Mouse (Mus musculus): ENCODE measurements at regions not wholly inside any gene's neighbourhood (a gene's known extent, or its start where the extent isn't known, plus 50 kb on each side); places are given as distances from the start of the nearest gene placed in this dataset.
"Not testable (repeated sequence)": the region's sequence is repeated elsewhere in the genome, so short reads cannot be mapped to it uniquely, and the experiment has no call there.

GRCm38 (mm10) chr5:75405496-75405895 lies 169.2 kb upstream of the Kit start:
- DNase-seq (ENCODE audit: low read depth), result no peak

GRCm38 (mm10) chr5:75407686-75408085 lies 167.0 kb upstream of the Kit start:
- DNase-seq (ENCODE audit: low read depth), result no peak

DNA sequence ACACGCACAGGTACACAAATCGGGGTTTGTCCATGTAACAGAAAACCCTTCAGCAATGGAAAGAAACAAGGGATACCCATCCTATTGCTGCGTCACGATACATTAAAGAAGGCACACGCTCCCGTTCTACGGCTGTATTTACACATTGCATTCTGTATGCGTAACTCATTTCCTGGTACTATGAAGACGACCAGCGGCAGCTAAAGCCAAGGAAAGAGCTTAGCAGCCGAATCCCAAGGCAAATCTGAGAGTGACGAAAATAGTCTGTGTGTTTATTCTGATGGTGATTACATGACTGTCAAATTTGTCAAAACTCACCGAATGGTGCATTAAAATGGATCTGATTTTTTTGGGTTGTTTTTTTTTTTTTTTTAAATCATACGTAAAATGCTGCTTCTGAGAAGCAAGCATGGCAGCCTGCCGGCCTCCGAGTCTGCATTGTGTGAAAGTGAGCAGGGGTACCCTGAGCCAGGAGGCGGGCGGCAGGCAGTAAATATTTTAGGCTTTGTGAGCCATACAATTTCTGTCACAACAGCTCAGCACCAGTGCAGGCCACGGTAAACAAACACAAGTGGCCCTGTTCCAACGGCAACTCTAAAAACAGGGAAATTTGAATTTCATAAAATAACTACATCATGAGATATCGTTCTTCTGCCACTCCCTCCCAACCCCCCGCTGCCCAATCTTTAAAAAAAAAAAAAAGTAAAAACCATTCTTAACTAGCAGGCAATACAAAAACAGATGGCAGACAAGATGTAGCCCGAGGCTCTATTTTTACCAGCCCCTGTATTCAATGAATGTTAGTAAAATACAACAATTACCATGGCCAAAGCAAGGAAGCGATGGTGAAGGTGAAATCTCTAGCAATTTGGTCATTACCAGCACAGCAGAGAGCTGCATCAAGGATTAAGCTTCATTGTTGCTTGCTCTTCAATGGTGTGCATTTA lies 164.2 kb upstream of the Kit start:
- no peak for DNase-seq (ENCODE audit: low read depth)

DNA sequence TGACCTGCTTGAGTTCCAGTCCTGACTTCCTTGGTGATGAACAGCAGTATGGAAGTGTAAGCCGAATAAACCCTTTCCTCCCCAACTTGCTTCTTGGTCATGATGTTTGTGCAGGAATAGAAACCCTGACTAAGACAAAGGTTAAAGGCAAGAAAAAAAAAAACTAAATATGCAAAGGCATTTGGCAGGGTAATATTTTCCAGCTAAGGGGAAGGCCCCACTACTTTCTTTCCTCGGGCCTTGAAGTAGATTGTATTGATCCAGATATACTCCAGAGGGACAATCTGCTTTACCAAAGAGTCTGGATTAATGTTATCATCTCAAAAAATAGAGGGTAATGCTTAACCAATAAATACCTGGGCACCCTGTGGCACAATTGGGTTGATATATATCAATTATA lies 155.4 kb upstream of the Kit start:
- DNase-seq (ENCODE audit: low read depth), result not testable (repeated sequence)

- DNase-seq (ENCODE audit: low read depth), result no peak
Measured at GRCm38 (mm10) chr5:75432885-75433284, 141.8 kb upstream of the Kit start.

GRCm38 (mm10) chr5:75437924-75438323 lies 136.8 kb upstream of the Kit start:
- no peak for DNase-seq (ENCODE audit: low read depth)

DNA sequence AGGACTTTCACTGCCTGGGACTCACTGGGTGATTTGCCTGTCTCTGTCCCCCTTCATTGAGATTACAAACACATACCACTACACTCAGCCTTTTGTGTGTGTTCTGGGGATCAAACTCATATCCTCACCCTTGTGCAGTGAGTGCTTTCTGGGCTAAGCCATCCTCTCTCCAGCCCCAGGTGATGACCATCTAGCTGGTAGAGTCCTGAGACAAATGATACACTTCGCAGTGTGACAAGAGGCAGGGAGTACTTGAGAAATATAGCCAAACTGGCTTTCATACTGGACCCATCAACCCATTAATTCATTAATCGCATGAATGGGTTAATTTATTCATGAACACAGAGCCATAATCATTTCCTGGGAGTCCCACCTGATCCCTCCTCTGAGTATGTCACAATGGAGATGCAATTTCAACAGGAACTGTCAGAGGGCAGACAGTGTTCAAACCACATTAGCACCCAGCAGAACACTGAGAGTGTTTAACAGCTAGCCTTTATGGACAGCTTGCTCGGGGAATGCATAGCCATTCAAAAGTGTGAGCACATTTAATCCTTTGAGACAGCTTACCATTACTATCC lies 130.6 kb upstream of the Kit start:
- no peak for DNase-seq (ENCODE audit: low read depth)

- no peak for DNase-seq (ENCODE audit: low read depth)
Measured at GRCm38 (mm10) chr5:75446386-75446785, 128.3 kb upstream of the Kit start.

DNA sequence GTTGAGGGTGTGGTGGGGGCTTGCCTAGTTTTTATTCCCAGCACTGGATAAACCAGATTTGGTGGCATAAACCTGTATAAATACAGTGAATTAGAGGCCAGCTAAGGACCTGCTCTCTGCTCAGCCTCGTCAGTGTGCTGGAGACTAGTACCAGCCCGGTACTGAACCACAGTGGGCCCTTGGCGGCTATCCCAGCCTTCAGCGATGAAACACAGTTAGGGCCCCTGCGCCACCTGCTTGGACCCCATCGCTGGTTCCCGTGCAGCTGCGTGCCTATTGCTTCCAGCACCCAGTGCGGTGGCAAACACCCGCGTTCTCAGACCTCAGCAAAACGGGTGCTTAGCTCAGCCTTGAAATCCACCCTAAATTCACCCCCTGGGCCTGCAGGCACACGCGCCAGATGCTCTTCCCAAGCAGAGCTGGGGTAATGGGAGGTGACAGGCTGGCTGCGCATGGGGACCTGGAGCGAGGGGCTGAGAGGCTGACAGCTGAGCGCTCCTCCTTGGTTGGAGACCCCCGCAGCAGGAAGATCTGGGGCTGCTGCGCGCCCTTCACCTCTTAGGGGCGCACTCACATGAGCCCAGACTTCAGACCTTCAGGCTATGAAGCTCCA lies 124.7 kb upstream of the Kit start:
- no peak for DNase-seq (ENCODE audit: low read depth)

- no peak for DNase-seq (ENCODE audit: low read depth)
Measured at GRCm38 (mm10) chr5:75450564-75450963, 124.2 kb upstream of the Kit start.

- DNase-seq (ENCODE audit: low read depth), result no peak
Measured at GRCm38 (mm10) chr5:75451081-75451480, 123.6 kb upstream of the Kit start.

- DNase-seq (ENCODE audit: low read depth), result no peak
Measured at GRCm38 (mm10) chr5:75451693-75452092, 123.0 kb upstream of the Kit start.

DNA sequence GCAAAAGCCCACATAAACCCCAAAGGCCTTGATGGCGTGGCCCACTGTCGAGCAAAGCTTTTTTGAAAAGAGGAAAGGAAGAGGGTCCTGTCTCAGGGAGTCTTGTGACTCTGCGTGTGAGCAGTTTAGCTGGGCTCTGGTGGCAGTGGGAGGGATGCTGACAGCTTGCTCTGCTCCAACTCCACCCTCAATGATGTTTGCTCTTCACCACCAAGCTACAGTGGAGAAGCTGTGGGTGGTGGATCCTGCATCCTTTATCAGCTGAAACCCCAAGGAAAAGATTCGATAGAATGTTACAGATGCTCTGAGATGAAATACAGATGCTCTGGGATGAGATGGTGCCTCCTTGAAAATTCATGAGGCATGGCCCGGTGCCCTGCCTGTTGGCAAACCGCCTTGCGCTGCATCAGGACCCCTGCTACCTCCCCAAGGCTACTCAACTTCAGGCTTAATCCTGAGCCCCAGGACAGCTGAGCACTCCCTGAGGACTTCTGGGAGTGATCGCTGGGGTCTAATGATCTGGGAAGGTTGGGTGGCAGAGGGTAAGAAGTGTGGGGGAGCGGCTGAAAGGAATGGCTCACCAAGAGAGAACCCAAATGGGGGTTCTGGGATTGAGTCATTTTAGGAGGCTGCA lies 120.8 kb upstream of the Kit start:
- no peak for DNase-seq (ENCODE audit: low read depth)

DNA sequence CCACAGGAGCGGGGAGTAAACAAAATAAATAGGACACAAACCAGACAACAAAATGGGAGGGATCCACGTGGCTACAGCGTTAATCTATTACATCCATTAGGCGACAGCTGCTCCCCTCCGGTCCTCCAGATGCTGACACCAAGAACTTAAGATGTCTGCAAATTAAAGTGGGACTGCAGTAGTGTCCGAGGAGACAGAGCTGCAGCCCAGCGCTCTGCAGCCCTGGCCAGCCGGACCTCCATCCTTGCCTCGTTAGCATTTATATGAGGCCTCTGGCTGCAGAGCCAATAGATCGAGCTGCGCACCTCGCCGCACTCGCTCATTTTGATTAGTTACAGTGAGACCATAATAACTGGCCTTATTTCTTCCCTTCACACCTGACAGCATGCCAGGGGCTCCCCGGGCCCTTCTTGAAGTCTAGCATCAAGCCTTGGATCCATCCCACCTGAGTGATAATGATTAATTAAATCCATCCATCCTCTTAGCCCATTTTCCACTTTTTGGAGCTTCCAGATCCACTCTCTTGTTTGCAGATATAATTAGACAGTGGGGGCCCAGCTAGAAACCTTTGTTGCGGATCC lies 119.7 kb upstream of the Kit start:
- DNase-seq (ENCODE audit: low read depth), result no peak

DNA sequence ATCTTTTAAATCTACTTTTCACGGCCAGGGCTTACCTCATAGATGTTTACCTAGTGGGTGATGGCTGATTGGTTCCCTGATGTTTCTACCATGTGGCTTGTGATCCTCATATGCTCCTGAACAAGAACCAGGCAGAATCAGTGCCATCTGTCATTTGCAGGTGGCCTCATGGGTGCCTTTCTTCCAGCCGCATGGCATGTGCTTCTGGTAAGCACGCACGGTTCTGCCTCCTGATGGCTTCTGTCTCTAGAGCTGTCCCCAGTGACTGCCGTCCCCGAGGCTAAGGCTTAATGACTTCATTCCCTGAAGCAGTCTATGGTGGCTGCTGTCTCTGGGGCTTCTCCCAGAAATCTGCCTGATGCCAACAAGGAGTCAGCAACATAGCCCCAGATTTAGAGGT lies 117.3 kb upstream of the Kit start:
- DNase-seq (ENCODE audit: low read depth), result no peak

DNA sequence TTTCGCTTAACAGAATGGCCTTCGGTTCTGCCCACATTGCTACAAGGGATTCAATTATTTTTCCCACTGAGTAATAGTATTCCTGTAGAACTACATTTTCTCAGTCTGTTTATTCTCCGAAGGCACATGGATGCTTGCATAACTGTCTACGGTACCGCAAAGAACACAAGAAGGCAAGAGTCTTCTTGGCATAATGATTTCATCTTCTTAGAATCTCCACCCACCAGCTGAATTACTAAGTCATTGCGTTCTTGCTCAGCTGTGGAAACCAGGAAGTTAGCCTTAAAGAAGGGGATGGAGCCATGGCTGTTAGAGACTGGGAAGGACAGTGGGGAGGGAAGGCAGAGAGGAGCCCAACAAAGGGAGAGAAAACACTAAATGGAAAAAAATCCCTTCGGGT lies 116.4 kb upstream of the Kit start:
- DNase-seq (ENCODE audit: low read depth), result no peak

DNA sequence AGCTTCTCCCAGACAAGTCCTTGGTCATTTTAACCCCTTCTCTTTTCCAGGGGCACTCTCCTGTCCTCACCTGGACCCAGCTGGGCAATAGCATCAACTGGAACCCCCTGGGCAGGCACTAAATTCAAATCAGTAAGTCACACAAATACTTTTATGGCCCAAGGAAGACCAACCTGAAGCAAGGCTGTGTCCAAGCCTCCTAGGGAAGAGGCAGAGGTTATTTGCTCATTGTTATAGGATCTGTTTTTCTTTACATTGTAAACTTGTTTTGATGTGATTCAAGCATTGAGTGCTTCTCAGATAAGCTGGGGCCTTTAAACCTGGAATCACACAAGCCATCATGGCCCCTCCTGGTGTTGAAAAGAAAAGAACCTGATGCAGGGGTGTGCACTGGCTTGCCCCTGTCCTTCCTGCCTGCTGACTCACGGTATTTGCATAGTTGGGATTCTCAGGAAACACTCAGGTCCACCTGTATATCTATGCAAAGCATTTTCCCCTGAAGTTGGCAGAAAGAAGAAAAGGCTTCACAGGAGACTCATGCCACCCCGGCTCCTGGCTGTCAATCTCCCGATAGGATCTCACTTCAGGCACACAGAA lies 114.9 kb upstream of the Kit start:
- no peak for DNase-seq (ENCODE audit: low read depth)

DNA sequence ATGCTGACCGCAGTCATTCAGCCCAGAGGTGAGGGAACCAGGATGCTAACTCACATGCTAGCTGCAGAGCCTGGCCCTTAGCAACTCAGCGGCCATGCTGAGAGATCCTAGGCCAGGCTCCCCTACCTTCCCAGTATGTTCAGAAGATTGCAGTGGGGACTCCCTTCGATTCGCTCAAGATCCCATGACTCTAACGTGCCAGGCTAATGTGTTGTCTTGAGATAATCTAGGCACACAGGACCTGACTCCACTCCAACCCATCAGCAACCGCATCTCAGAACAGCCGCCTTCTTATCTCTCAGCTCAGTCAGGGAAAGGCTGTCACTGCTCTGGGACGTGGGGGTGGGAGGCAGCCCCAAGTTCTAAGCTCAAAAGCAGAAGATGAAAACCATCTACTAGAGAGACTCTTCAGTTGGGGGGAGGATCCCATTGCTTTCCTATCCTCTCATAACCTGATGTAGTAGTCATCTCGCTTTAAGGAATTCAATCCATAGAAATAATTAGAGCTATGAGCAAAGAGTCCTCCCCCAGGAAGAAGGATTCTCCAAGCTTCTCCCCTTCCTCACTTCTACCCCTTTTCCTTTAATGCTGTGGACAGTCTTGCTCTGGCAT lies 114.2 kb upstream of the Kit start:
- DNase-seq (ENCODE audit: low read depth), result no peak

DNA sequence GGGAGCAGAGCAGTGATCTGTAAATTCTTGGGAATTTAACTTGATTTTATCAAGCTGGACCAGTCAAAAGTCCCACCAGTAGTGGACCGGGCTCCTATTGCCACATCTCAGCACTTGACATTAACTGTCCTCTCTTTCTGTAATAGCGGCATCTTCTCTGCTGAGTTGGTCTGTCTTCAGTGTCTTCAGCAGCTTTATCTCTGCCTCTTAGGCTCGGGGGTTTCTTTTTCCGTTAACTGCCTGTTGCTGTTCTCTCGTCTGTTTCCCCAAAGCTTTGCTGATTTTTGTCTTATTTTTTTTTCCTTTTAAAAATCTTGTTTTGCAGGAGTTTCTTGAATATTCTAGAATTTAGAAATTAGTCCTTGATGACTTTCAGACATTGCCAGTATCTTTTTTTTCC lies 113.3 kb upstream of the Kit start:
- DNase-seq (ENCODE audit: low read depth), result no peak

DNA sequence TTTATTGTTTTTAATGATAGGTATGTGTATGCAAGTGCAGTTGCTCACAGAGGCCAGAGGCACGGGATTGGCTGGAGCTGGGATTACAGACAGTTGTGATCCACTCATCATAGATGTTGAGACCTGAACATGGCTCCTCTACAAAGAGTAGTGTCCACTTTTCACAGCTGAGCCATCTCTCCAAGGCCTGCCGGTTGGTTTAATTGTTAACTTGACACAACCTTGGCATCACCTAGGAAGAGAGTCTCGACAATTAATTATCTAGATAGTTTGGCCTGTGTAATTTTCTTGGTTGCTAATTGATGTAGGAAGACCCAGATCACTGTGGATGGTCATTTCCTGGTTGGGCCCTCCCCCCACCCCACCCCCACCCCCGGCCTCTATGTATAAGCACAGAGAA lies 111.1 kb upstream of the Kit start:
- no peak for DNase-seq (ENCODE audit: low read depth)

DNA sequence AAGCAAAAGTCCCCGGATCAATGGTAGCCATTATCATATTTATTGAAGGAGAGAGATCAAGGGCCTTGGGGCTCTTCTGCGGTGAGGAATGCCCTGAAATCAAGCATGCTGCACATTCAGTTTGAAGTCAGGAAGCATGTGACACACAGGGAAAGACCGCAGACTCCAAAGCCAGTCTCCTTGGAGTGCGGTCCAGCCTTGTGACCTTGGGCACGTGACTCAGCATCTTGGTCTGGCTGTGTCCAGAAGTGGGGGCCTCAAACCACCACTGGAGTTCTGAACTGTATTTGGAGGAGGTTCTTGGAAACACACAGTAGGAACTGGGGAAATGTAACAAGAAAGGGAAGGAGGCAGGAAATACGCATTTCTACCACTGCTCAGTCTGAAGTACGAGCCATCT lies 109.0 kb upstream of the Kit start:
- DNase-seq (ENCODE audit: low read depth), result no peak
